Mouse (Mus musculus) bone marrow, adult 2 months (tissue): Measurements from ENCODE around the gene Capn3. TPM values are rescaled to one million over a fixed set of nuclear protein-coding genes. Genes with fewer than 3 reads are reported as not detected.

Experiments
- H3K27ac ChIP-seq: fragments of 200-500 bp; 2 replicates; pipeline ENCODE4 v1.5.1; 2012; ENCODE audit warnings: low read depth, mild to moderate bottlenecking, control low read depth, inconsistent platforms, low read length; ENCODE audit not compliant: control insufficient read depth, poor library complexity, insufficient read depth
- H3K4me1 ChIP-seq: fragments of 200-500 bp; 2 replicates; pipeline ENCODE4 v1.6.1; 2011; ENCODE audit warnings: low read length; ENCODE audit not compliant: control insufficient read depth, insufficient read depth
- H3K4me3 ChIP-seq: fragments of 200-500 bp; replicated peaks from 2 replicates; pipeline ENCODE3; 2011; ENCODE audit warnings: mild to moderate bottlenecking, low read depth, low read length, control low read depth; ENCODE audit not compliant: control insufficient read depth
- CTCF ChIP-seq: fragments of 200-500 bp; IDR thresholded peaks from 2 replicates; pipeline ENCODE4 v1.5.1; 2011; ENCODE audit warnings: low read length, control low read depth; ENCODE audit not compliant: control insufficient read depth, insufficient read depth
- POLR2A ChIP-seq: fragments of 200-500 bp; IDR thresholded peaks from 2 replicates; pipeline ENCODE4 v1.6.1; 2011; ENCODE audit warnings: low read depth, mild to moderate bottlenecking, control low read depth, low read length, borderline replicate concordance; ENCODE audit not compliant: control insufficient read depth
- WGBS: fragments of 180-500 bp; shearing (Covaris S2); methylation state at CpG from one replicate; pipeline ENCODE4 v1.1.7; 2018; 5-methylcytosine and 5-hydroxymethylcytosine counted together
- polyA plus RNA-seq: library from polyadenylated mRNA; stranded (reverse); fragments of >200 nt; gene quantifications from 2 replicates; pipeline ENCODE4 v1.2.4, GENCODE M21; 2011; ENCODE audit warnings: low replicate concordance; ENCODE audit not compliant: missing spikeins, insufficient read depth, insufficient read length

Capn3 gene
- 6.5 and 10.7 TPM in 2 replicates for polyA plus RNA-seq

- TF ChIP-seq CTCF (no peak), POLR2A (no peak)
- 76% methylated on average over 4 of the region's 4 CpGs for WGBS
- no peak within 1 kb of the TSS for H3K27ac ChIP-seq
- no peak within 1 kb of the TSS for H3K4me3 ChIP-seq
- H3K4me1 ChIP-seq = no peaks in the 10 kb centered on the region
Measured at GRCm38 (mm10) chr2:120455719-120456118, at the start of gene Capn3. Gene Capn3, plus strand, starts transcription at chr2:120456019.

- no peak for TF ChIP-seq POLR2A
- TF ChIP-seq CTCF = no peak
- WGBS = 61% methylated on average over 3 of the region's 3 CpGs
- H3K4me3 ChIP-seq = no peak overlapping the region
- H3K27ac ChIP-seq = no peak overlapping the region
- no peaks in the 10 kb centered on the region for H3K4me1 ChIP-seq
Measured at GRCm38 (mm10) chr2:120411096-120411628, 44.7 kb upstream of the Capn3 start.

GRCm38 (mm10) chr2:120414113-120414512, 41.7 kb upstream of the Capn3 start:
- TF ChIP-seq POLR2A (no peak), CTCF (no peak)
- H3K4me3 ChIP-seq = no peak overlapping the region
- H3K4me1 ChIP-seq = no peaks in the 10 kb centered on the region
- H3K27ac ChIP-seq = no peak overlapping the region

- WGBS = 90% methylated on average over 1 of the region's 1 CpGs
- no peak overlapping the region for H3K27ac ChIP-seq
- TF ChIP-seq POLR2A (no peak), CTCF (no peak)
- H3K4me1 ChIP-seq = no peaks in the 10 kb centered on the region
- no peak overlapping the region for H3K4me3 ChIP-seq
Measured at GRCm38 (mm10) chr2:120414738-120415414, 40.9 kb upstream of the Capn3 start.

GRCm38 (mm10) chr2:120424386-120424785, 31.4 kb upstream of the Capn3 start:
- TF ChIP-seq POLR2A (no peak), CTCF (no peak)
- WGBS = 89% methylated on average over 5 of the region's 5 CpGs
- no peak overlapping the region for H3K4me3 ChIP-seq
- H3K4me1 ChIP-seq = no peaks in the 10 kb centered on the region; the same call in 1 of the 2 replicates
- no peak overlapping the region for H3K27ac ChIP-seq

GRCm38 (mm10) chr2:120444486-120444885, 11.3 kb upstream of the Capn3 start:
- no peak for TF ChIP-seq POLR2A
- TF ChIP-seq CTCF = no peak
- WGBS = 93% methylated on average over 1 of the region's 1 CpGs
- H3K4me3 ChIP-seq = no peak overlapping the region
- H3K4me1 ChIP-seq = peaks cover 2% of the 10 kb centered on the region; the same call in 1 of the 2 replicates
- H3K27ac ChIP-seq = no peak overlapping the region

- Histone ChIP-seq H3K4me1 (peaks cover 2% of the 10 kb centered on the region; the same call in 1 of the 2 replicates), H3K4me3 (no peak overlapping the region), H3K27ac (no peak overlapping the region)
- 15% methylated on average over 10 of the region's 10 CpGs for WGBS
- TF ChIP-seq CTCF (no peak), POLR2A (no peak)
Measured at GRCm38 (mm10) chr2:120446373-120446772, 9.4 kb upstream of the Capn3 start.

- TF ChIP-seq CTCF (peak; percentile 29; the same call in 1 of the 2 replicates), POLR2A (no peak)
- Histone ChIP-seq H3K27ac (no peak overlapping the region), H3K4me3 (no peak overlapping the region), H3K4me1 (peaks cover 2% of the 10 kb centered on the region; the same call in 1 of the 2 replicates)
- 84% methylated on average over 1 of the region's 1 CpGs for WGBS
Measured at GRCm38 (mm10) chr2:120447306-120447705, 8.5 kb upstream of the Capn3 start.

- H3K27ac ChIP-seq = no peak overlapping the region
- WGBS = 52% methylated on average over 6 of the region's 6 CpGs
- no peak for TF ChIP-seq POLR2A
- TF ChIP-seq CTCF = no peak
- H3K4me1 ChIP-seq = peaks cover 2% of the 10 kb centered on the region; the same call in 1 of the 2 replicates
- H3K4me3 ChIP-seq = no peak overlapping the region
Measured at GRCm38 (mm10) chr2:120450724-120451123, 5.1 kb upstream of the Capn3 start.
